Mouse (Mus musculus) brown adipose tissue, adult 24 weeks (tissue): ENCODE data around the gene Piga. TPM values are rescaled to one million over a fixed set of nuclear protein-coding genes. Genes with fewer than 3 reads are reported as not detected.

Experiments used
- H3K27ac ChIP-seq: fragments of 200-500 bp; replicated peaks from 2 replicates; pipeline ENCODE4 v1.5.1; 2012; ENCODE audit warnings: low read depth, mild to moderate bottlenecking, low read length
- H3K4me1 ChIP-seq: fragments of 200-500 bp; 2 replicates; pipeline ENCODE4 v1.6.1; 2012; ENCODE audit warnings: low read length, mixed read lengths; ENCODE audit not compliant: control insufficient read depth, insufficient read depth, insufficient read length
- H3K4me3 ChIP-seq: fragments of 200-500 bp; 2 replicates; pipeline ENCODE4 v1.5.1; 2012; ENCODE audit warnings: low read depth, mild to moderate bottlenecking, low read length, moderate library complexity; ENCODE audit not compliant: insufficient read depth
- polyA plus RNA-seq: library from polyadenylated mRNA; stranded (reverse); fragments of >200 nt; gene quantifications from 2 replicates; pipeline ENCODE4 v1.2.4, GENCODE M21; 2012; ENCODE audit not compliant: missing spikeins, insufficient read depth, insufficient read length

The Piga gene
- polyA plus RNA-seq, 1 experiment: 1.3 TPM

DNA sequence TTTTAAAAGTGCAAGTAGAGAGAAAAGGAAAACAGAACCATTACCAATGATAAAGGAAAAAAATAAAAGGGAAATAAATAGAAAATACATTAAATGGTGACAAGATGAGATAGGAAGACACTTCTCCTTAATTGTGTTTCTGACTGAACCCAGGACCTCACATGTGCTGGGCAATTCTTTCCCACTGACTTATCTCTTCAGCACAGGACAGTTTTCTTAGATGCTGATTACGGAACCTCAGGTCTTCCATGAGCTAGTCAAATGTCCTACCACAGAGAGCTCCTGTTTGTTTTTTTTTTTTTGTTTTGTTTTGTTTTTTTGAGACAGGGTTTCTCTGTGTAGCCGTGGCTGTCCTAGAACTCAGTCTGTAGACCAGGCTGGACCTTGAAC is 28.1 kb downstream of the Piga start:
- H3K4me3 ChIP-seq: no peak overlapping the region
- no peaks in the 10 kb centered on the region for H3K4me1 ChIP-seq
- no peak overlapping the region for H3K27ac ChIP-seq

DNA sequence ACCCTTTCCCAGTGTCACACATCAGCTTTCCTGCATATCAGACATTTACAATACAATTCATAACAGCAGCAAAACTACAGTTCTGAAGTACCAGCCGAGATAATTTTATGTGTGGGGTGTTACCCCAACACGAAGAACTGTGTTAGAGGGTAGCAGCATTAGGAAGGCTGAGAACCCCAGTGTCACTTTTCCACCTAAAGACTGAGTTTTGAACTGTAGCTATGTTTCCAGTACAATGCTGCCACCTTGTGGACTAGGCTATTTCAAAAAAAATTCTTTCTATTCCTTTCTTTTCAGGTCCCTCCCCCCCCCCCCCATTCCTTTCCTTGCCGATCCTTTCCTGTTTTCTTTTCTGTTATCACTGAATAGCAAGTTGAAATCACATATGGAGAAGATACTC is 29.6 kb downstream of the Piga start:
- Histone ChIP-seq H3K4me1 (no peaks in the 10 kb centered on the region), H3K4me3 (no peak overlapping the region), H3K27ac (no peak overlapping the region)

DNA sequence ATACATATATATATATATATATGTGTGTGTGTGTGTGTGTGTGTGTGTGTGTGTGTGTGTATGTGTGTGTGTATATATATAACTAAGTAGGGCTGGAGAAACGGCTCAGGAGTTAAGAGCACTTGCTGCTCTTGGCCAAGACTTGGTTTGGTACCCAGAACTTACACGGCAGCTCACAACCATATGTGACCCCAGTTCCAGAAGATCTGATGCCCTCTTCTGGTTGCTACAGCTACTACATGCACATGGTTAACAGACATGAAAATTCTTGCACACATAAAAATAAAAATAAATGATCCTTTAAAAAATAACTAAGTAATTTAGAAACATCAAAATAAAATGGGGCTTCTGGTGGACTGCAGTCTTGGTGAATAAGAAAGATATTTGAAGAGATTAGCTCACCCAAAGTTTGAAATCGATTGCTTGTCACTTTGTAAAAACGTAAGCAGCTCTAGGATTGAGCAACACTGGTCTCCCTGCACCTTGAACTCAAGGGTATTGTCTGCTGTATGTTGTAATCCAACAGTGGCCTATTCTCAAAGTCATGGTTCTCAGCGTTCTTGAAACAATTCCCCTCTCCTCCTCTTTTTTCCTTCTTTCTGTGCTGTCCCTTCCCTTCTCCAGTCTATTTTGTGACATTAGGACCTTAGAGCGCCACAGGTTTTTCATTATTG is 39.8 kb downstream of the Piga start:
- Histone ChIP-seq H3K4me1 (no peaks in the 10 kb centered on the region), H3K4me3 (no peak overlapping the region), H3K27ac (no peak overlapping the region)

Other genes with a start within 250 kb of the Piga start
- gene Bmx, start 161.6 kb upstream of the Piga start, polyA plus RNA-seq: 0.38 TPM in 1 of 2 replicates, not detected in the other
- 19.1 and 23.0 TPM in 2 replicates for gene Pir, start 150.4 kb upstream of the Piga start, polyA plus RNA-seq
- 5.1 and 5.9 TPM in 2 replicates for gene Vegfd, start 46.4 kb upstream of the Piga start, polyA plus RNA-seq
- gene Asb11, start 17.2 kb downstream of the Piga start, polyA plus RNA-seq: 0.95 and 5.3 TPM in 2 replicates
- gene Asb9, start 86.5 kb downstream of the Piga start, polyA plus RNA-seq: not detected in 2 replicates